Mouse (Mus musculus) embryonic facial prominence, embryonic 12.5 days (tissue): ENCODE measurements at regions not wholly inside any gene's neighbourhood (a gene's known extent, or its start where the extent isn't known, plus 50 kb on each side); places are given as distances from the start of the nearest gene placed in this dataset.

Experiments
- ATAC-seq: fragments of 200-750 bp; cut with Nextera tagmentation; 2 replicates; pipeline ENCODE4 v1.8.0; 2017; ENCODE audit not compliant: insufficient number of reproducible peaks, insufficient read depth, low FRiP score, low TSS enrichment
- H3K27ac ChIP-seq: fragments of 300-500 bp; sonication (generic); 2 replicates; pipeline ENCODE4 v1.5.1; 2016; ENCODE audit warnings: mild to moderate bottlenecking
- H3K27me3 ChIP-seq: fragments of 300-500 bp; sonication (generic); 2 replicates; pipeline ENCODE4 v1.6.1; 2016; ENCODE audit warnings: mild to moderate bottlenecking, moderate library complexity
- H3K36me3 ChIP-seq: fragments of 300-500 bp; sonication (generic); 2 replicates; pipeline ENCODE4 v1.6.1; 2016; ENCODE audit warnings: mild to moderate bottlenecking
- H3K4me1 ChIP-seq: fragments of 300-500 bp; sonication (generic); 2 replicates; pipeline ENCODE4 v1.6.1; 2016
- H3K4me2 ChIP-seq: fragments of 300-500 bp; sonication (generic); replicated peaks from 2 replicates; pipeline ENCODE4 v1.6.1; 2016; ENCODE audit warnings: mild to moderate bottlenecking, moderate library complexity
- H3K4me3 ChIP-seq: fragments of 300-500 bp; sonication (generic); 2 replicates; pipeline ENCODE4 v1.5.1; 2016; ENCODE audit warnings: mild to moderate bottlenecking
- H3K9ac ChIP-seq: fragments of 300-500 bp; sonication (generic); 2 replicates; pipeline ENCODE4 v1.6.1; 2016; ENCODE audit warnings: mild to moderate bottlenecking, moderate library complexity
- H3K9me3 ChIP-seq: fragments of 300-500 bp; sonication (generic); 2 replicates; pipeline ENCODE4 v1.6.1; 2016; ENCODE audit warnings: mild to moderate bottlenecking, moderate library complexity
- WGBS: fragments of 180-500 bp; shearing (Covaris S2); methylation state at CpG from one replicate; pipeline ENCODE4 v1.1.7; 2016; 5-methylcytosine and 5-hydroxymethylcytosine counted together

DNA sequence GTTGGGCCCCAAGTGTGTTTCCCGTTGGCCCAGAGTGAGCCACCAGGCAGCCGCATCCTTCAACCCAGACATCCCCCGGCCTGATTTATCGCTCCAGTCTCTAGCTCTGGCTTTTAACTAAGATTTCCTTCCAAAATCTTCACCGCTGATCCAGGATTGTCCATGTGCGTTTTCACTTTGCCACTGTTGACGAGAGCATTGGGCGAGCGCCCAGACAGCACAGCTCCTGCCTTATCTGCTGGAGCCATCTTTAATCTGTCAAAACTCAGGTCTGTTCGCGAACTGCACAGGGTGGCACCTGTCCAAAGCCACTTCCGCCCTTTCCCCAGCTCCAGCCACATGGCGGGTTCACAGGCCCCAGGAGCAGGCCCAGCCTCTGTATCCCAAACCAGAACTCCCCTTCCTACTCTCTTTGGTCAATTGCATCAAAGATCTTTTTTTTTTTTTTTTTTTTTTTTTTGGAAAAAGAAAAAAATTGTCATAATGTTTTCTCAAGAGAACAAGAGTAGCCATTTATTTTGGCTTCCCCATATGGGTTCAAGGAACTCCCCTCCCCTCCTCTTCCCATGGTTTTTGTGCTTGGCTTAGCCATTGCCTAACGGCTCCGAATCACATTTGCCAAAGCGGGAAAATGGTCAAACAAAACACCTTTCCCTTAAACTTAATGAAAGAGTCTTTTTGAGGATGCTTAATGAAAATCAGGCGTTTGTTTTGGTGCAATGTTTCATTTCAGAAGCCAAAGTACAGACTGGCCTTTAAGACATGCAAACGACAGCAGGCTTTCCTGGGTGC, 98.2 kb downstream of the Cyp26a1 start:
- Histone ChIP-seq H3K4me1 (no peaks in the 10 kb centered on the region), H3K36me3 (no peaks in the 10 kb centered on the region), H3K27ac (no peak overlapping the region), H3K9ac (no peak overlapping the region), H3K4me2 (no peak overlapping the region), H3K4me3 (no peak overlapping the region), H3K9me3 (no peaks in the 10 kb centered on the region), H3K27me3 (no peaks in the 10 kb centered on the region)
- ATAC-seq = no peak
- 86% methylated on average over 18 of the region's 18 CpGs for WGBS

DNA sequence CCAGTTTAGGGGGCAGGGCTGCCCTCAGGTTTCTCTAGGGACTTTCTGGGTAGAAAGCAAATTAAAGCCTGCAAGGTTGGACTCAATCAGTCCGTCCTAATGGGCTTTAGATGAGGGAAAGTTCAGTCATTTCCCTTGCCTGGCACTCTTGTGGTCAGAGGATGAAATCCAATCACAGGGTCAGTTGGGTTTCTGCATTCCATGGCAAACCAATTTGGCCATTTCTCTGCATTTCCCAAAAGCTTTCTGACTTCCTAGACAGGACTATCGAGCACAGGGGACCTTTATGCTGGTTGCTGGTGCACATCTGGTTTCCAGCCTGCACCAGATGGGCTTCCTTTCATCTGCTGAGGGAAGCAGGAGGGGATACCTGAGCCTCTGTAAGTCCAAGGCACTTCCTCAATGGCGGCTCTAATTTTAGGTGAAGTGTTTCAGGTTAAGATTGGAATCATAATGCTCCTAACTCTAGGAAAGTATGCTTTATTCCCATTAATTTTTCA, 102.6 kb downstream of the Cyp26a1 start:
- Histone ChIP-seq H3K4me1 (no peaks in the 10 kb centered on the region), H3K4me2 (no peak overlapping the region), H3K9ac (no peak overlapping the region), H3K4me3 (no peak overlapping the region), H3K9me3 (no peaks in the 10 kb centered on the region), H3K27ac (no peak overlapping the region), H3K27me3 (no peaks in the 10 kb centered on the region), H3K36me3 (no peaks in the 10 kb centered on the region)
- ATAC-seq = no peak
- WGBS = 15% methylated on average over 3 of the region's 3 CpGs

DNA sequence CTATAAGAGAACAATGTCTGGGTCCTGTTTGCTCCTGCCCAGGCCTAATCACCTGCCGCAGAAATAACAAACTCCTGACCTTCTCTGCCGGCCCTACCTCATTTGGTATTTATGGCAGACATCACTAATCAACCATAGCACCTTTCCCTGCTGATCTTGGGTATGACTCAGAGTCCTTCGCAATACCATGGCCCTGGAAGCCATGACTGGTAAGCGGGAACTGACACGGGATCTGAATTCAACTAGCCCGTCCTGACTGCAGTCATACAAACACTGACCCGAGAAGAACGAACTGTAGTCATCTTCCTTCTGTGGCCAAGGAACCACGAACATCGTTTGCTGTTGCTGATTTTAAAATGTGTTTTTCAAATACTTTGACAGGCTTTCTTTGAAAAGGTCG, 112.1 kb downstream of the Cyp26a1 start:
- Histone ChIP-seq H3K27me3 (no peaks in the 10 kb centered on the region), H3K27ac (no peak overlapping the region), H3K9me3 (no peaks in the 10 kb centered on the region), H3K4me3 (no peak overlapping the region), H3K4me1 (peaks cover 3% of the 10 kb centered on the region; the same call in 1 of the 2 replicates), H3K4me2 (no peak overlapping the region), H3K36me3 (no peaks in the 10 kb centered on the region), H3K9ac (no peak overlapping the region)
- WGBS = 87% methylated on average over 11 of the region's 11 CpGs
- no peak for ATAC-seq

DNA sequence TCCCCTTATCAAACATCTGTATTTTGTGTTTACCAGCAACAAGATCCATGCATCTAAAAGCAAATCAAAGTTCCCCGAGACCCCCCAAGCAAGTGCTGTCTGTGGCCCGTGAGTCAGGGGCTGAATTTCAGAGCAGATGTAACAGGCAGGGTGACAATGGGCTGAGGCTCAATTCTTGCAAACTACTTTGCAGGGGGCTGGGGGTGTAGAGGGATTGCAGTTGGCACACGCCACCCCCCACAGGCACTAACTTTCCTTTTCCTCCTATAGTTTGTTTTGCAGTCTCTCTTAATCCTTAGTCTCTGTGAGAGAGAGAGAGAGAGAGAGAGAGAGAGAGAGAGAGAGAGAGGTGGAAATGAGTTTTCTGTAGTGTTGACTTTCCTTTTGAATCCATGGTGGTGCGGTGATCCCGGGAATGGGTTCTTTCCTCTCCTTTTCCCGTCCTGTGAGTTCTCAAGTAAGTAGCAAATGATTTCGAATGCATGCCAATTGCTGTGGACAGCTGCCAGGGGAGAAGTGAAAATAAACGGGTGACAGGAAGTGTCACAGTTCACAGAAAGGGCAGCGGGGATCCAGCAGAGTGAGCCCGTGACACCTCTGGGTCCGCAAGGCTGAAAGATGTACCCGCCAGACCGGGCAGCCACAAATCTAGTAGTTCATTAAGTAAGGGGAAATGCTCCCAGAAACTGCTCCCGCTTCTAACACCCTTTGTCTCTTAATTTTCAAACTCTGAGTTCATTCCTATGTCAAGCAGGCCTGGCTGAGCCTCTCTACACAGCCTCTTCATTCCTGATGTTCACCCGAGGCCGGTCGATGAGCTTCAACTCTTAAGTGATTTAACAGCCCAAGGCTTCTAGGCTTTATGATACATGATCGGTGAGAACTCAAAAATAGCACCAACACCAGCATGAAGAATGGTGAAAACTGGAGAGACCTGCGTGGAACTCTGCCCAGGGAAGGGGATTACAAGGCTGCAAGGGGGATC, 116.8 kb downstream of the Cyp26a1 start:
- peak overlapping the region; percentile 29 for H3K4me2 ChIP-seq
- H3K36me3 ChIP-seq = no peaks in the 10 kb centered on the region
- no peaks in the 10 kb centered on the region for H3K27me3 ChIP-seq
- no peak overlapping the region for H3K4me3 ChIP-seq
- peaks cover 4% of the 10 kb centered on the region; the same call in 1 of the 2 replicates for H3K4me1 ChIP-seq
- no peak for ATAC-seq
- H3K9me3 ChIP-seq = no peaks in the 10 kb centered on the region
- 22% methylated on average over 19 of the region's 19 CpGs for WGBS
- no peak overlapping the region for H3K27ac ChIP-seq
- H3K9ac ChIP-seq = no peak overlapping the region

GRCm38 (mm10) chr19:37815627-37816026, 118.0 kb downstream of the Cyp26a1 start:
- Histone ChIP-seq H3K27me3 (no peaks in the 10 kb centered on the region), H3K27ac (no peak overlapping the region), H3K9me3 (no peaks in the 10 kb centered on the region), H3K4me1 (peaks cover 4% of the 10 kb centered on the region; the same call in 1 of the 2 replicates), H3K4me3 (no peak overlapping the region), H3K4me2 (no peak overlapping the region), H3K36me3 (no peaks in the 10 kb centered on the region), H3K9ac (no peak overlapping the region)
- 75% methylated on average over 2 of the region's 2 CpGs for WGBS
- ATAC-seq = no peak

- no peaks in the 10 kb centered on the region for H3K36me3 ChIP-seq
- no peak overlapping the region for H3K9ac ChIP-seq
Measured at GRCm38 (mm10) chr19:37821243-37821642, 123.6 kb downstream of the Cyp26a1 start.

GRCm38 (mm10) chr19:37821671-37822190, 124.1 kb downstream of the Cyp26a1 start:
- Histone ChIP-seq H3K4me1 (peaks cover 12% of the 10 kb centered on the region; the same call in 1 of the 2 replicates), H3K4me2 (no peak overlapping the region), H3K9me3 (no peaks in the 10 kb centered on the region), H3K27me3 (0 out of 2 replicates have a peak, but pooled peaks cover 2% of the 10 kb centered on the region), H3K9ac (no peak overlapping the region), H3K4me3 (no peak overlapping the region), H3K36me3 (no peaks in the 10 kb centered on the region), H3K27ac (0 out of 2 replicates have a peak overlapping the region, but pooled peaks have one; percentile 30)
- no peak for ATAC-seq
- 73% methylated on average over 3 of the region's 3 CpGs for WGBS

More at GRCm38 (mm10) chr19:37821243-37821642, 123.6 kb downstream of the Cyp26a1 start:
- Histone ChIP-seq H3K4me3 (no peak overlapping the region), H3K27me3 (0 out of 2 replicates have a peak, but pooled peaks cover 2% of the 10 kb centered on the region), H3K4me1 (peaks cover 12% of the 10 kb centered on the region; the same call in 1 of the 2 replicates), H3K27ac (0 out of 2 replicates have a peak overlapping the region, but pooled peaks have one; percentile 30), H3K9me3 (no peaks in the 10 kb centered on the region), H3K4me2 (no peak overlapping the region)
- WGBS = 55% methylated on average over 3 of the region's 3 CpGs
- ATAC-seq = no peak

DNA sequence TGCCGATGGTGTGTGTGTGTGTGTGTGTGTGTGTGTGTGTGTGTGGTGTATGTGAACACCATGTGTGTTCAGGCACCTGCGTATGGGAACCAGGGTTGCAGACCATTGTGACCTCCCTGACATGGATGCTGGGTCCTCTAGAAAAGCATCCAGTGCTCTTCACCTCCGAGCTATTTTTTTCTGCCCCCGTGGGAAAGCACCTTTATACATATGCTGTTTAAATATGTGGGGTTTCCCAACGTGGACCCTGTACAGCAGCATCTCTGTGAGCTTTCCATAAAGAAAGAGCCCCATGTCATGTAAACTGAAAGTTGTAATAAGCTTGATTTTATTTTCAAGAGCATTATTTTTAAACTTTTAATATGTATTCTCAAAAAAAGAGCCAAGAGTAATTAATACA, 126.6 kb downstream of the Cyp26a1 start:
- H3K27me3 ChIP-seq = 0 out of 2 replicates have a peak, but pooled peaks cover 2% of the 10 kb centered on the region
- no peak for ATAC-seq
- H3K4me1 ChIP-seq = peaks cover 12% of the 10 kb centered on the region; the same call in 1 of the 2 replicates
- no peaks in the 10 kb centered on the region for H3K36me3 ChIP-seq
- 80% methylated on average over 5 of the region's 5 CpGs for WGBS
- no peak overlapping the region for H3K27ac ChIP-seq
- no peaks in the 10 kb centered on the region for H3K9me3 ChIP-seq
- H3K9ac ChIP-seq = no peak overlapping the region
- H3K4me2 ChIP-seq = no peak overlapping the region
- H3K4me3 ChIP-seq = no peak overlapping the region

DNA sequence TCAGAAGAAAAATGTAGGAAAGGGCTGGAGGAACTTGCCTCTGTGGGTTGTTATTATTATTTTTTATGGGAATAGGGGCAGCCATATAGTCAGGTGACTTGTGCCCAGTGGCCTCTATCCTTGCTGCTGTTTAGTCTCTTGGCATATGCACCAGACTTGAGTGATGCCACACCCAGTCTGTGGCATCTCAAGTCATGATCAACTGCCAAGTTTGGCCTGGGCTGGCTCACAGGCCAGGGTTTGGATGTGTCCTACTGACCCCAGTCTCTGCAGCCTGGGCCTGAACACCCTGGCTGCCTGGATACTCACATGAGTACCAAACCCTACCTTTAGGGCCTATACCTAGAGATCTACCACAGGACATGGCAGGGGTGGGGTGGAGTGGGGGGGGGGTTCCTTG, 133.8 kb downstream of the Cyp26a1 start:
- Histone ChIP-seq H3K9me3 (no peaks in the 10 kb centered on the region), H3K4me1 (no peaks in the 10 kb centered on the region), H3K27me3 (no peaks in the 10 kb centered on the region), H3K4me3 (no peak overlapping the region), H3K36me3 (no peaks in the 10 kb centered on the region), H3K27ac (no peak overlapping the region), H3K4me2 (no peak overlapping the region), H3K9ac (no peak overlapping the region)
- no peak for ATAC-seq

GRCm38 (mm10) chr19:37836900-37837299, 139.3 kb downstream of the Cyp26a1 start:
- WGBS = 53% methylated on average over 5 of the region's 5 CpGs
- Histone ChIP-seq H3K4me3 (no peak overlapping the region), H3K36me3 (no peaks in the 10 kb centered on the region), H3K9me3 (no peaks in the 10 kb centered on the region), H3K9ac (no peak overlapping the region), H3K4me1 (no peaks in the 10 kb centered on the region), H3K27ac (no peak overlapping the region), H3K27me3 (no peaks in the 10 kb centered on the region), H3K4me2 (no peak overlapping the region)
- ATAC-seq = no peak
